Mouse (Mus musculus): ENCODE results near the gene Tnik.

- TF ChIP-seq CTCF (conservative IDR thresholded peaks at IDR 0.05; ENCODE audit: insufficient read depth, insufficient read length, low read depth, low read length) (no peak), POLR2A (IDR thresholded peaks at IDR 0.05; ENCODE audit: low read depth, low read length) (no peak)
These were observed 422.5 kb downstream of the Tnik start for GRCm38 (mm10) chr3:28685510-28685909.

All from kidney, adult 2 months (tissue).